Mouse (Mus musculus): ENCODE measurements around the gene Tsc2.

The Tsc2 gene

DNA sequence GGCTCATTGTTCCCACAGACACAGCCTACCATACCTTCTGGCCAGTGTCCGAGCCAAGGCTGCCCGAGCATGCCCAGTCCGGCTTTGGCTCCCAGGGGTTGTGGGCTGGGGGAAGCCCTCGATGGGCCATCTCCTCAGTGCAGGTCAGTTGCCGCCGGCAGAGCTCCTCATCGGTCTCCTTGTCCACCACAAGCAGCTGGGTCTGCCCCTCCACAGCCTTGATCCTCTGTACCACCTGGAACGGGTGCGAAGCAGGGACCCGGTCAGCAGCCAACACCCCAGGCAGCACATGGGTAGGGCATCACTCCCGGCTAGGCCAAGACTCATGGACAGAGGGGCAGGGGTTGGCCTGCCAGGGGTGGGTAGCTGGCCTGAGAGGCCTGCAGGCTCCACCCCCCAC is 15.1 kb upstream of the Tsc2 start:
- no peak for DNase-seq (ENCODE audit: low read depth)

DNA sequence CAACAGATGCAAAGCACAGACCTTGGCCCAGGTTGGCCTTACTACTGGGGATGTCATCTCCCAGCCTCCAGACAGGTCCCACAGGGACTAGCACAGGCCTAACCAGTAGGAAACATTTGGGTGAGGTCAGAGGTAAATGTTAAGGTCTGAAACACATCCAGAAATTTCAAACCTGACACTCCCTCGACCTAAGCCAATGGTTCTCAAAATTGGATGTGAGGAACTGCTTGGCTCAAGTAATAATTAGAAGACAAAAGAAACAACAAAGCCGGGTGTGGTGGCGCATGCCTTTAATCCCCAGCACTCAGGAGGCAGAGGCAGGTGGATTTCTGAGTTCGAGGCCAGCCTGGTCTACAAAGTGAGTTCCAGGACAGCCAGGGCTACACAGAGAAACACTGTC is 14.0 kb upstream of the Tsc2 start:
- DNase-seq (ENCODE audit: low read depth) = no peak

DNA sequence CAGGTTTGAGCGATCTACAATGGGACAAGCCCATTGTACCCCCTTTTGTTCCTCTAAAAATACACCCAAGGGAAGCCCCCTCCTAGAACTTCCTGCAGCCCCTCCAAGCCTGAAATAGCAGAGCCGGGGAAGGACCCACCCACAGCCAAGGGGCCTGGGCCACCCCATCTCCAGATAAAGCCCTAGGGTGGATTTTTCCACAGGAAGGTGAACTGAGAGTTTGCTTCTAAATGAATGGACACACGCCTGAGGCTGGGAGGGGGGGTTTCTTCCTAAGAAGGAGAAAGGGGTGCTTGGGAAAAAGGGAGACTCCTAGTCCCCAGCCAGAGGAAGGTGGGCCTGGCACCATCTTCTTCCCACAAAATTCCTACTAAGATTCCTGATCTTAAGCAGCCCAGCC is 13.5 kb upstream of the Tsc2 start:
- no peak for DNase-seq (ENCODE audit: low read depth)

DNA sequence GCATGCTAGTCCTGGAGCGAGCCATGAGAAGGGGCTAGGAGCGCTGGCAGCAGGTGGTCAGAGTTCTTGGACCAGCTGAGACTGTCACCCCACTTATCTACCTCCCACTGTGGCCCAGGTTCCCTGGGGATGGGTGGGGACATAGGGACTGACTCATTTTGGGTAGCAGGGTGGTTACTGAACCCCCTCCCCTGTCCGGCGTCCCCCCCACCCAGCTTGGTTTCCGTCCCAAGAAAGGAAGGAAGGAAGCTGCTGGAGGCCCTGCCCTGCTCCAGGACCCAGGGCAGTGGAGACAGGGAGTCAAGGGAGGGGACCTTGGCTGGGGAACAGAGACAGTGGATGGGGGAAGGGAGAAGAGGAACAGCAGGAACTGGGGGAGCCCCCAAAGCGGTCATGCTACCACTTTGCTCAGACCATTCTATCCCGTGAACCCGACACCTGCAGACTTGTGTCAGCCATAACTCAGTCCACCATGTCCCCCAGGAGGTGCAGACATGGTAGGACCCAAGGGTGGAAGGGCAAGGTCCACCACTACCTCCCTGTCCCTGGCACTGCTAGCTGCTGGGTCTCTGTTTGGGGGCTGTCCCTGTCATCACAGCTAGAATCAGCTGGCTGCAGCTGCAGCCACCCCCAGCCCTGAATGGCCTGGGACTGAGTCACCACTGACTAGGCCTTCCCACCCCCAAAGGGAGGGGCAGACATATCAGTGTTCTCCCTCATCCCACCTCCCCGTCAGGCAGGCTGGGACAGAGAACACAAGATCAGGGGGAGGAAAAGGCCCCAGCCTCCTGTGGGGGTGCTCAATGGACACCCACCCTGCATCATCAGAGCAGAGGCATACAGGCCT is 12.7 kb upstream of the Tsc2 start:
- no peak for DNase-seq (ENCODE audit: low read depth)

DNA sequence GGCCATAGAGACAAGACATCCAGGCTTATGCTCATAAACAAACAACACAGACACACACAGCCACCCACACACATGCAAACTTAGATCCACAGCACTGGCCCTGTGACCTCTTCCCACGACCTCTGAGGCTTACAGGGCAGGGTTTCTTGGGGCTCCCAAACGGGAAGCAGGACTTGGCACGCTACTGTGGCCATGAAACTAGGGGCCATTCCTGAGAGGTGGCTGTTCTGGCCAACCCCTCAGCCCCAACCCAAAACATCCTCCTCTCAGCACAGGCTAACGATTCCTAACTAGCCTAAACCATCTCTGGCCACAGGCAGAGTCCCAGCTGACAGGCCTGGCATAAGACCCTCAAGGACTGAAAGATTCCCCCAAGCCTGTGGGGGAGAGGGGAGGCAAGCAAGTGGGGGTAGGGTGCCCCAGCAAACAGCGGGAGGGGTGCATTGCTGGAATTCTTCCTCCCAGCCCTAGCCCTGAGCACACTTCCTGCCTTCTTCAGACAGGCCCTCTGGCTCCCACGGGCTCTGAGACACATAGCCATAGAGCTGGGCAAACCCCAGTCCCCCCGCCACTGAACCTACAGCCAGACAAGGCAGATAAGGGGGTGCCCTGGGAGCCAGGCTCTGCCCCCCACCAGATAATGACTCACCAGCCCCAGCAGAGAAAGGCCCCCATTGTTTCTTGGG is 11.7 kb upstream of the Tsc2 start:
- no peak for DNase-seq (ENCODE audit: low read depth)

DNA sequence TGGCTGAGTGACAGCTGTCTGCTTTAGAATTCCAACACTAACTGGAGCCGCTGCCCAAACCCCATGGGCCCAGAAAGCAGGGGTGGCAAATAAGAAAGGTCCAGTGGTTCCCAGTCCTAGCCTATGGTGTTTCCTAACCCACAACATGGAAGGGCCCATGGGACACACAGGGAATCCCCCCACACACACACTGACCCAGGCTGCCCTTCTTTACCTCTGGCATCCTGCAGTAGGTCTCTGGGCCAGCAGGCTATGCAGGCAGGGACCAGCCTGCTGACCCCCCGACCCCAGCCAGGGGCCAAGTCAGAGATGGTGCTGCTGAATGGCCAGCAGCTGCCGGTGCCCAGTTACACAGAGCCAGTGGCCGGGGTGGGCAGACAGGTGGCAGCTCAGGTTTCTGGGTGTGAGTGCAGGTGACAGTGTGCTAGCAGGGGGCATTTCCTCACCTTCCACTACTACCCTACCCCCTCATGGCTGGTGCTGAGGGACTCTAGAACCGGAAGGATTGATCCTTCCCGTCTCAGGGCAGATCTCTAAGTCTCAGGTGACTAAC is 10.4 kb upstream of the Tsc2 start:
- no peak for DNase-seq (ENCODE audit: low read depth)

DNA sequence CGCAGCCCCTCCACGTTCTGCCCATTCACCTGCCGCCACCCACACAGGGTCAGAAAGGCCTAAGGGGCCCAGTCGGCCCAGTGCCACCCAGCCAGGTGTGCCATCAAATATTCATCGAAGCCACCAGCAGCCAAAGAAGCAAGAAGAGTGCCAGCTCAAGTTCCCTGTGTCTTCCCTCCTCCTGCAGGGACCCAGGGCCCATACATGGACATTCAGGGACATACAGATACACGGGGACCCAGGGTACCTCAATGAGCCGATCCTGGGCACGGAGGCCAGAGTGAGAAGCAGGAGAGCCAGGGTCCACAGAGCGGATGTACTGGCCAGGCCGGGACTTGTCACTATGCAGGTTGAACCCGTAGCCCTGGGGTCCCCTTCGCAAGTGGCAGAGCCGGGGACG is 9.5 kb upstream of the Tsc2 start:
- no peak for DNase-seq (ENCODE audit: low read depth)

DNA sequence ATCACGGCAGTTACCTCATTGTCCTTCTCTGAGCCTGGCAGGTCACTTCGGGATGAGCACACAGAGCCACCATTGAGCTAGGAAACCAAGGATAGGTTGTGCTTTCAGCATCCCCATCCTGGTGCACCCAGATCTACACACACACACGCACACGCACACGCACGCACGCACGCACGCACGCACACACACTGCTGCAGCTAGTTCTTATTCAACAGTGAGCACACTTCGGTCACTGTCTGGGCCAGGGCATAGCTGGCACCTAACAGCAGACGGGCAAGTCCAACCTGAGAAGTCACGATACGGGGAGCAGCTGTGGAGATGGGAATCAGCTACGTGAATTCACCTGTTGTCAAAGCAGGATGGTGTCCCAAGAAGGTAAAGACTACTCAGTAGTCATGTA is 8.2 kb upstream of the Tsc2 start:
- DNase-seq (ENCODE audit: low read depth) = no peak

DNA sequence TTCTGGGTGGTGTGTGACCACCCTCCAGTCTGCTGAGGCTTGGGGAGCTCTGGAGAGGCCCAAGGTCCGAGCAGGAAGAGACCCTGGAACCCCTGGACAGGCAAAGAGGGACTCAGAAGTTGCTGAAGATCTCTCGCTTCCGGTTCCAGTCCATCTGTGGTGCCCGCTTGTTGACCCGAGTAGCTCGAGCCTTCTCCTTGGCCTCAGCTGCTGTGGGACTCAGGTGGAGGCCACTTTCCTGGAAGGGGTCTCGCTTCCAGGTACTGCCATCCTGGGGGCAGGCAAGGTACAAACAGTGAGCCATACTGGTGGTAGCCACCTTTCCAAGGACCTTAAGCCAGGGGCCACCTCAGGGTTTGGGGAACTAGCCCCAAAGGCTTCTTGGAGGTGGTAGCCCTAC is 7.7 kb upstream of the Tsc2 start:
- DNase-seq (ENCODE audit: low read depth) = no peak

DNA sequence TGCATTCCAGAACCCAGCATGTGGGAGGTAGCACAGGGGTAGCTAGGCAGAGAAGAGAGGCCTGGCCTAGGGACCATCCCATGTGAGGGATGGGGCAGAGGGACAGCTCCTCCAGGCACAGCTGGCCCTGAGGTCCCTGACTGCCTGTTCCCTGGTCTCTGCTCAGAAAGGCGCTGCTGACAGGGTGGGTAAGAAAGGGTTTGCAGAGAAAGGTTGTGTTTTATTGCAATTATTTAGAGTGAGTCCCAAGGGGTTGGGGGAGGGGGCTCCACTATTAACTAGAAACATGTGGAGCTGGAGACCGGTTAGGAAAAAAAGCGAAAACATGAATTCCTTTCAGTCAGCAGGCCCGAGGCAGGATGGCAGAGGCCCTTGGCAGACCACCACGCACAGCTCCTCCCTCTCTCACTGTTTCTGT is 7.2 kb upstream of the Tsc2 start:
- no peak for DNase-seq (ENCODE audit: low read depth)

DNA sequence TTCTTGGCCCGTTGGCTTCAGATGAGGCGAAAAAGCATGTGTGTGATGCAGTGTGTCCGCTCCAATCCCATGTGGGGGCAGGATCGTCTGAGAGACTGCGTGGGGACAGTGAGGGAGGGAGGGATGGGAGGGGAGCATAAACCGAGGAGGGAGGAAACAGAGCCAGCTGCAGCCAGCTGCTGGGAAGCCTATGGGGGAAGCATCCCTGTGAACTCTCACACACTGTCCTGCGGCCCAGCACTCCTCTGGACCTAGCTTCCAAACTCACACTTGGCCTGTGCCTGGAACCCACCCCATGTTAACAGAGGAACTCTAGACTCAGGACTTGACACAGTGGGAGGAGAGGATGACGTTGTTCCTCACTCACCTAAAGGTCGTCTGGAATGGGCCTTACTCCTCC is 6.4 kb upstream of the Tsc2 start:
- no peak for DNase-seq (ENCODE audit: low read depth)

DNA sequence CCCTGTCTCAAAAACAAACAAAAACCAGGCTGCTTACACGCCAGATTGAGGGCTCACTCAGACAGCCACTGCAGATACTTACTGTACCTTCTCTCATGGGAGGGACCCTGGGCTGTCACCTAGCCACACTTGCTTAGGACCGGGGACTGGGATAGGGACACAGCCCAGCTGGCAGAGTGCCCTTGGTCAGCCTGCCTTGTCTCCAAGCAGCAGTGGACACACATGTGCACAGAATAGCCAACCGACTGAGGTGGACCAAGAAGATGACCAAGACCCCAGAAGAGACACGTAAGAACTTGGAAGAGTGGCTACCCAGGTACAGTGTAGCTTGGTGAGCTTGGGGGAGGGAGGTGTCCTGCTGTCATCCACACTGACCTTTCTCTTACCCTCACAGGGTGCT is 5.8 kb upstream of the Tsc2 start:
- DNase-seq (ENCODE audit: low read depth) = no peak

DNA sequence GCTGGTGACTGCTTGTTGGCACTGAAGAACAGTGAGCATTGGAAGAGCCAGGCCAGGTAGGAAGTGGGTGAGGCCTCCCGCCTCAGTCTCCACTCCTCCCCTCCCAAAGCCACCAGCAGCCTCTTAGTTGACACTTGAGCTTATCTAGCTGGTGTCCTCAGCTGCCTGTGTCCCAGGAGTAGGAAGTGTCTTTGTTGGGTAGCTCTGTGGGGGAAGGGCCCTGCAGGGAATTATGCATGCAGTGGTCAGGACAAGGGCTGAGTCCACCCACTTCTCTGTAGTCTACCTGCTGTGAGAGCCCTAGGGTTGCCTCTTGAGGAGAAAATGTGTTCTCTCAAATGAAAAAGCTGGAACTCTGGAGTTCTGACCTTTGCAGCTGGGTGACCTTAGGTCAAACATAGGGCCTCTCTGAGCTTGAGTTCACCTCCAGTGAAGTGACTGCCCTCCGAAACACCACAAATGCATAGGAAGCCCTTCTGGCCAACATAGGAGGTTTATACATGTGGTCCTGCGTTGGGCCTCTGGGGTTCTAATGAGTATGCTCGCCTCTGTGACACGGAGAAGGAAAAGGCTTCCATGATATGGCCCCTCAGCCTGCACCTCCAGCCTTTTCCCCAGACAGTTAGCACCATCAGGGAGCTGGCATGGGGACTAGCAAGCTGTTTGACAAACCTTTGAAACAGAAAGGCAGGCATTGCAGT is 4.5 kb upstream of the Tsc2 start:
- no peak for DNase-seq (ENCODE audit: low read depth)

DNA sequence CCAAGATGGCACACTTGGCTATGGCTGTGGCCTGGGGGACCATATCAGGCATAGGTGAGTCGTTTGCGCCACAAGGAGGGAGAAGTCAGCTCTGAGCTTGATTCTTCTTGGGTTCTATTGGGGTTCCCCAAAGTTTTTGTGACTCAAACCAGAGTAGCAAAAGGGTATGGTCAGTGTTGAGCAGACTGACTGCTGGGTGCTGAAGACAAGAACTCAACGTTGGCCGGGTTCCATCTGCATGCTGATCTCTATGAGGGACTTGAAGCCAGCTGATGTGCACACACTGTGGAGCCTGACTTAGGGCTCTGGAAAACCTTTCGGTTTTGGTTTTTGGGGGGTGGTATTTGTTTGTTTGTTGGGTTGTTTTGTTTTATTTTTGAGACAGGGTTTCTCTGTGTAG is 3.3 kb upstream of the Tsc2 start:
- DNase-seq (ENCODE audit: low read depth) = no peak

DNA sequence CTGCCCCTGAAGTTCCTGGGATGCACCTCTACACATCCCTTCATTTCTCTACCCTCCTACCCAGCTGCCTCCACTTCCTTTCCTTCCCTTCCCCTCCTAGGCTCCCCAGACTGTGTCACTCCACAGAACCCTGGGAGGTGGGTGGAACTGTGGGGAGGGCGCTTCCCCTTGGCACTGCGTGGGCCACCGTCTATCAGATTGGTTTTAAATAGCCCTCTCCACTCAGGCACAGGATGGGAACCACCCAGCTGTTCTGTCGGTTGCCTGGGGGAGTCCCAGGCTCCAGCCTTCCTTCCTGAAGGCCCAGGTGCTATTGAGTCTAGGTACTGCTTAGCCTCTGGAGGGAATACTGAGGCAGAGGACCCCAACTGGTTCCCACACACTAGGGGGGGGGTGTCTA is 2.6 kb upstream of the Tsc2 start:
- DNase-seq (ENCODE audit: low read depth) = no peak

DNA sequence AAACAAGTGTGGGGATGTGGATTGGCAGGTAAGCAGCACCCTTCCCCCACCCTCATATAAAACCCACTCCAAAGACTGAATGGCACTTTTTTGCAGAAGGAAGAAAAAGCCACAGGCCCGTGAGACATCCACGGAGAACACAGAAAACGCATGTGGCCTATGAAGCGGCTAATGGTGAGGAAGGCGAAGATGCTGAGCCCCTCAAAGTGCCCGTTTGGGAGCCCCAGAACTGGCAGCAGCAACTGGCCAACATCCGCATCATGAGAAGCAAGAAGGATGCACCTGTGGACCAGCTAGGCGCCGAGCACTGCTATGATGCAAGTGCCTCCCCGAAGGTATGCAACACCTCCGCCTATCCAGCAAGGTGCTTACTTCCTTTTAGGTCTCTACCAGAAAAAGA is 1.4 kb upstream of the Tsc2 start:
- no peak for DNase-seq (ENCODE audit: low read depth)

DNA sequence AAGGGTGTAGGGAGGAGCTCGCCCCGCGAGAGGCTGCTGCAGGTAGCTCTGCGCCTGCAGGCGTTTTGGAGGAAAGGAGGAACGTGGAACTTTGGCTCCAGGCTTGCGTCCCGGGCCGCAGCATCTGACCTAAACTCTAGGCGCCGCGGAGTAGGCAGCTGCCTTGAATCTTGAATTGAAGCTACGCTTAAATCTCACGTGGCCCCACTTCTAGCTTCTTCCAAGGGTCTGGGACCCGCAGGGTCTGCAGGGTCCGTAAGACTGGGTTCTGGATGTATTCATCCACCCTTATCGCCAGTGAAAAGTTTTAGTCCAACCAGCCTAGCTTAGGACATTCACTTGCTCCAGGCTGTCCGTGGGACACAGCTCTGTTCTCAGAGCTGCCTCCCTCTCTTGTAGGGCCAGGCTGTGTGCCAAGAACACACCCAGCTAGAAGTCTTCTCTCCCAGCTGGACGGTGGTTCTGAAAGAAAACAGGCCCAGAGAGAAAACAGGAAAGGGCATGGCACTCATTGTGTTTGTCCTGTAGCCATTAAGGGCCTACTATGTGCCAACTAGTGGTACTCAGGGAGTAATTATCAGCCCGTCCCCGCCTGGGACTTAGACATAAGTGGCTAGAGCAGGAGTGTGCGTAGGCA is 501 bp upstream of the Tsc2 start:
- no peak for DNase-seq (ENCODE audit: low read depth)

DNA sequence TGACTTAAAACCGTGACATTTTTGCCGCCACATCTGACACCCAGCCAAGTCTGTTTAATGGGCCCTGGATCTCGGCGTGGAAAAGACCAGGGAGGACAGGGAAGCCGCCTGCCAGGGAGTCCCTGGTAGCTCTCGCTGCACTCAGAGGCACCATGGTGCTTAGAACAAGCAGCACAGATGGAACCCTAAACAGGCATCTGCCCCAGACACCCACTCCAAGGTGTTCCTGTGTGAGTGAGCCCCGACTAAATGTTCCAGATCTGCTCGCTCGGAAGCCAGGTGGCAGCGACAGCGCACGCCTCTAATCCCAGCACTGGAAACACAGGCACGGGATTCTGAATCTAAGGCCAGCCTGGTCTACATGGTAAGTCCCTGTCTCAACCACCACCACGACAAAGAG is 2.4 kb downstream of the Tsc2 start:
- no peak for DNase-seq (ENCODE audit: low read depth)

DNA sequence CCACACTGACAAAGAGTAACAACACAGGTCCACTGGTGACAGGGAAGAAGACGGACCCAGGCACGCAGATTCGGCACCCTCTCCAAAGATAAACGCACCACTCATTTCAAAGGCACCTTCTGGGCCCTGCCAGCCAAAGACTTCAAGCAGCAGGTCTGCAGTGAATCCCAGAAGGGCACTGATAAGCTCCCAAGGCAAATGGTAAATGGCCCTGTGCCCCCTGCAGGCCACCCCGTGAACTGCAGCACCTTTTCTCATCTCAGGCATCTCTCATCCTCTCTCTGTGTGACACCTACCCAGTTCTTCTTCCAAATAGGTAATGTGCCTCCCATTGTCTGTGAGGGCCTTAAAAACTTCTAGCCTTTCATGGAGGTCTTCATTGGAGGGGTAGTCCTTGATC is 3.8 kb downstream of the Tsc2 start:
- peak; percentile 66 for DNase-seq (ENCODE audit: low read depth)

DNA sequence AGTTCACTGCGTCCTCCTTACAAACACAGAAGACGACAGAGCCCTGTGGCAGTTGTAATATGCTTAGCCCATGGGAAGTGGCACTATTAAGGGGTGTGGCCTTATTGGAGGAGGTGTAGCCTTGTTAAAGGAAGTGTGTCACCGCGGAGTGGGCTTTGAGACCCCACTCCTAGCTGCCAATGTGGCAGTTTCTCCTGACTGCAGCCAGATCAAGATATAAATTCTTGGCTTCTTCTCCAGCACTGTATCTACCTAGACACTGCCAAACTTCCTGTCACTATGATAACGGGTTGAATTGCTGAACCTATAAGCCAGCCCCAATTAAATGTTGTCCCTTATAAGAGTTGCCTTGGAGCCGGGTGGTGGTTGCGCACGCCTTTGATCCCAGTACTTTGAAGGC is 7.0 kb downstream of the Tsc2 start:
- no peak for DNase-seq (ENCODE audit: low read depth)

DNA sequence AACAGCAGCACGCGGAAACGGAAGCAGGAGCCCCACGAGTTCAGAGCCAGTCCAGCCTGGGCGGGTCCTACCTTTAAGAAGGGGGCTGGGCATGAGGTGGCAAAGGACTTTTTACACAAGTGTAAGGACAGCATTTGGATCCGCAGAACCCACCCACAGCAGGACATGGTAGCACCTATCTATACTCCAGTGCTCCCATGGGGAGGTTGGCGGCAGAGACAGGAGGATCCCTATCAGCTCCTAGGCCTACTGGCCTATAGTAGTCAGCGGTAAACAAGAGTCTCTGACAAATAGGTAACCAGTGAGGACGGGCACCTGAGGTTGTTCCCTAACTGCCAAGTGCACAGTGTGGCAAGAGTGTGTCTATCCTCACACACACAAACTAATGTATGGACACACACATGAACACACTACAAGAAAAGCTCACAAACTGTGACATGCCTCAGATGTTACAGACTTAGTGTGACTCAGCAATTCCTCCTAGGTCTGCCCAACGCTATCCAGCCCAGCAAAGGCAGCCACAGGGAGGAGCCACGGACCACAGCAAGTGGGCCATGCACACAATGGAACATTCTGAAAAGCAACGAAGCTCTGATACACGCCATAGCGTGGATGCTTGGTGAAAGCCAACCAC is 14.8 kb downstream of the Tsc2 start:
- peak; percentile 42 for DNase-seq (ENCODE audit: low read depth)

DNA sequence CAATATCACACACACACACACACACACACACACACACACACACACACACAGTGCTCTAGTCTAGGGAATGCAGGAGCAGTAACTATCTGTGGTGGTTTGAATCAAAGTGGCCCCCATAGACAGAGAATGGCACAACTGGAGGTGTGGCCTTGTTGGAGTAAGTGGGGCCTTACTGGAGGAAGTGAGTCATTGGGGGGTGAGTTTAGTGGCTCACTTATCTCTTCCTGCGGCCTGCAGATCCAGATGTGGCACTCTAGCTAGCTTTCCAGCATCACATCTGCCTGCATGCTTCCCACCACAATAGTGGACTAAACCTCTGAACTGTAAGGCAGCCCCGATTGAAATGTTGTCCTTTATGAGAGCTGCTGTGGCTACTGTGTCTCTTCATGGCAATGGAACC is 21.7 kb downstream of the Tsc2 start:
- DNase-seq (ENCODE audit: low read depth) = no peak

Data from c-Kit-positive CD71-negative TER-119-negative erythroid progenitor cells, embryonic 14.5 days (primary cell).